Mouse (Mus musculus): ENCODE measurements around the gene Zc3h6. TPM values are rescaled to one million over a fixed set of nuclear protein-coding genes. Genes with fewer than 3 reads are reported as not detected.

Zc3h6 gene
- polyA plus RNA-seq, 1 experiment from 2014 or later = 0.89 TPM

Small RNA genes within 50 kb of the gene (microRNA-seq; reads per million reads assigned to microRNA genes)
- not detected for gene Gm22859

Other genes with a start within 250 kb of the Zc3h6 start
- gene Tmem87b, start 149.3 kb upstream of the Zc3h6 start, polyA plus RNA-seq (2015; fragmentation: Nextera tagmentation; extraction: Ambion mirVana) = 54.6 and 62.4 TPM in 2 replicates
- 12.4 and 13.3 TPM in 2 replicates for gene Fbln7, start 104.4 kb upstream of the Zc3h6 start, polyA plus RNA-seq (2015; fragmentation: Nextera tagmentation; extraction: Ambion mirVana)
- gene Zc3h8, start 23.3 kb upstream of the Zc3h6 start, polyA plus RNA-seq (2015; fragmentation: Nextera tagmentation; extraction: Ambion mirVana) = 5.7 and 6.1 TPM in 2 replicates
- gene Gm10762, start 323 bp downstream of the Zc3h6 start, polyA plus RNA-seq (2015; fragmentation: Nextera tagmentation; extraction: Ambion mirVana) = 6.8 and 7.8 TPM in 2 replicates
- 0.05 and 0.12 TPM in 2 replicates for gene Vinac1, start 80.8 kb downstream of the Zc3h6 start, polyA plus RNA-seq (2015; fragmentation: Nextera tagmentation; extraction: Ambion mirVana)
- 8.2 and 9.1 TPM in 2 replicates for gene Ttl, start 98.5 kb downstream of the Zc3h6 start, polyA plus RNA-seq (2015; fragmentation: Nextera tagmentation; extraction: Ambion mirVana)
- gene Polr1b, start 133.6 kb downstream of the Zc3h6 start, polyA plus RNA-seq (2015; fragmentation: Nextera tagmentation; extraction: Ambion mirVana) = 19.6 and 21.8 TPM in 2 replicates
- 23.8 and 26.9 TPM in 2 replicates for gene Chchd5, start 162.3 kb downstream of the Zc3h6 start, polyA plus RNA-seq (2015; fragmentation: Nextera tagmentation; extraction: Ambion mirVana)
- 28.8 and 30.4 TPM in 2 replicates for gene Slc20a1, start 231.4 kb downstream of the Zc3h6 start, polyA plus RNA-seq (2015; fragmentation: Nextera tagmentation; extraction: Ambion mirVana)

Data from intestine, embryonic 16.5 days (tissue).